Mouse (Mus musculus) neural tube, embryonic 11.5 days (tissue): ENCODE results near the gene Pdss2. TPM values are rescaled to one million over a fixed set of nuclear protein-coding genes. Genes with fewer than 3 reads are reported as not detected.
"Not testable (repeated sequence)": the region's sequence is repeated elsewhere in the genome, so short reads cannot be mapped to it uniquely, and the experiment has no call there.

Experiments
- ATAC-seq: fragments of 200-750 bp; cut with Nextera tagmentation; 2 replicates; pipeline ENCODE4 v1.8.0; 2017; ENCODE audit warnings: moderate number of reproducible peaks, mild to moderate bottlenecking, moderate TSS enrichment, moderate library complexity; ENCODE audit not compliant: insufficient read depth, low FRiP score, low TSS enrichment
- DNase-seq: peaks from one replicate; pipeline ENCODE4 v3.0.0-alpha.2; 2015; ENCODE audit warnings: low spot score
- H3K27ac ChIP-seq: fragments of 300-500 bp; sonication (generic); 2 replicates; pipeline ENCODE4 v1.5.1; 2014; ENCODE audit warnings: low read depth, mild to moderate bottlenecking, low read length
- H3K27me3 ChIP-seq: fragments of 300-500 bp; sonication (generic); 2 replicates; pipeline ENCODE4 v1.6.1; 2014; ENCODE audit warnings: mild to moderate bottlenecking, low read length, mixed read lengths; ENCODE audit not compliant: control insufficient read depth, insufficient read depth
- H3K36me3 ChIP-seq: fragments of 300-500 bp; sonication (generic); 2 replicates; pipeline ENCODE4 v1.6.1; 2014; ENCODE audit warnings: mild to moderate bottlenecking, low read length, moderate library complexity, mixed read lengths; ENCODE audit not compliant: control insufficient read depth, insufficient read depth
- H3K4me1 ChIP-seq: fragments of 300-500 bp; sonication (generic); 2 replicates; pipeline ENCODE4 v1.6.1; 2014; ENCODE audit warnings: low read length, mixed read lengths; ENCODE audit not compliant: control insufficient read depth, insufficient read depth
- H3K4me2 ChIP-seq: fragments of 300-500 bp; sonication (generic); 2 replicates; pipeline ENCODE4 v1.6.1; 2014; ENCODE audit warnings: low read depth, mild to moderate bottlenecking, moderate library complexity
- H3K4me3 ChIP-seq: fragments of 300-500 bp; sonication (generic); 2 replicates; pipeline ENCODE4 v1.5.1; 2014; ENCODE audit warnings: low read depth, low read length
- H3K9ac ChIP-seq: fragments of 300-500 bp; sonication (generic); 2 replicates; pipeline ENCODE4 v1.6.1; 2014; ENCODE audit warnings: mild to moderate bottlenecking, low read length
- H3K9me3 ChIP-seq: fragments of 300-500 bp; sonication (generic); 2 replicates; pipeline ENCODE4 v1.6.1; 2016; ENCODE audit warnings: low read length; ENCODE audit not compliant: control insufficient read depth
- WGBS: fragments of 180-500 bp; shearing (Covaris S2); extraction: QIAGEN DNeasy Blood & Tissue Kit; methylation state at CpG from one replicate; pipeline ENCODE4 v1.1.7; 2014; 5-methylcytosine and 5-hydroxymethylcytosine counted together
- polyA plus RNA-seq: library from polyadenylated mRNA; unstranded; fragments of >200 nt; fragmentation: Nextera tagmentation; extraction: Ambion mirVana; gene quantifications from 2 replicates; pipeline ENCODE4 v1.2.1, GENCODE M21; 2014

Pdss2 gene
- polyA plus RNA-seq, 1 experiment from 2014 or later: 12.9 TPM

- not testable (repeated sequence) for H3K27me3 ChIP-seq, H3K36me3 ChIP-seq, H3K27ac ChIP-seq, H3K9ac ChIP-seq, ATAC-seq, H3K4me2 ChIP-seq, H3K4me3 ChIP-seq, DNase-seq, H3K4me1 ChIP-seq, H3K9me3 ChIP-seq
- WGBS: 79% methylated on average over 2 of the region's 3 CpGs
These were observed 189.9 kb downstream of the Pdss2 start for GRCm38 (mm10) chr10:43411164-43411563.

GRCm38 (mm10) chr10:43417346-43417745, 196.1 kb downstream of the Pdss2 start:
- H3K9me3 ChIP-seq: no peaks in the 10 kb centered on the region
- DNase-seq: no peak
- no peak for ATAC-seq
- H3K27me3 ChIP-seq: no peaks in the 10 kb centered on the region
- H3K4me2 ChIP-seq: no peak overlapping the region
- H3K4me1 ChIP-seq: no peaks in the 10 kb centered on the region
- H3K9ac ChIP-seq: no peak overlapping the region
- no peak overlapping the region for H3K4me3 ChIP-seq
- no peaks in the 10 kb centered on the region for H3K36me3 ChIP-seq
- 91% methylated on average over 6 of the region's 6 CpGs for WGBS
- no peak overlapping the region for H3K27ac ChIP-seq

DNA sequence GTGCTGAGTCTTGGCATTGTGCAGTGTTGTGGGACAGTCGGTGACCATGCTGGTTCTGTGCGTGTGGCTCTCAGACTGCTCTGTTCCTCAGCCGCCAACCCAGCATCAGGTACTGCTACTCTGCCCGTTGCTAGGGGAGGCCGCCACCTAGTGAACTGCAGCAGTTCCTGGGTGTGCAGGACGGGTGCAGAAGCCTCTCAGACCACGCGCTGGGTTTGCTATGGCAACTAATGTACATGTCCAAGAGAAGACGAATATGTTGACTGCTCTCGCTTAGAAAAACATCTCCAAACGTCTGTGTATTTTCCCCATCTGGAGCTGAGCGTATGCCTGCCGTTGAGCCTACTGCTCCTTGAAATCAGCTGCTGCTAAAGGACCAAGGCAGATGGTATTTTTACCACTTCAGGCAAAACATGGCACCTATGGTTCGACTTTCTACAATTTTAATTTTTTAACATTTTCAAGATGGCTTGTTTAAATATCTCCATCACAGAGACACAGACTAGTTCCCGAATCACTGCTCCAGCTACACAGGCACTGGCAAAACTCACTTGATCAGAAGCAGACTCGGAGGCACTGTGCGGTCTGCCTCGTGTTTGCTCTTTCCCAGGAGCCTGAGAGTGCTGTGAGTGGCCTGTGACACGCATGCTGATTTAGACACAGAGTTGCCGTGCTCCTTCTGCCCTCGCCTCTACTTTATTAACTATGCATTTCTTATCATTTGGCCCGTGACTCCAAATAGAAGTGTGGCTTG, 199.6 kb downstream of the Pdss2 start:
- 60% methylated on average over 22 of the region's 22 CpGs for WGBS
- Histone ChIP-seq H3K27ac (no peak overlapping the region), H3K9ac (no peak overlapping the region), H3K9me3 (no peaks in the 10 kb centered on the region), H3K4me2 (no peak overlapping the region), H3K36me3 (no peaks in the 10 kb centered on the region), H3K4me3 (no peak overlapping the region), H3K27me3 (no peaks in the 10 kb centered on the region), H3K4me1 (no peaks in the 10 kb centered on the region)
- ATAC-seq (no peak), DNase-seq (peak; percentile 62)

GRCm38 (mm10) chr10:43422061-43422770, 200.9 kb downstream of the Pdss2 start:
- H3K9ac ChIP-seq: no peak overlapping the region
- no peak for ATAC-seq
- 80% methylated on average over 15 of the region's 15 CpGs for WGBS
- no peaks in the 10 kb centered on the region for H3K4me1 ChIP-seq
- no peak overlapping the region for H3K4me2 ChIP-seq
- H3K27me3 ChIP-seq: no peaks in the 10 kb centered on the region
- no peaks in the 10 kb centered on the region for H3K36me3 ChIP-seq
- H3K9me3 ChIP-seq: no peaks in the 10 kb centered on the region
- no peak overlapping the region for H3K4me3 ChIP-seq
- DNase-seq: no peak
- no peak overlapping the region for H3K27ac ChIP-seq

DNA sequence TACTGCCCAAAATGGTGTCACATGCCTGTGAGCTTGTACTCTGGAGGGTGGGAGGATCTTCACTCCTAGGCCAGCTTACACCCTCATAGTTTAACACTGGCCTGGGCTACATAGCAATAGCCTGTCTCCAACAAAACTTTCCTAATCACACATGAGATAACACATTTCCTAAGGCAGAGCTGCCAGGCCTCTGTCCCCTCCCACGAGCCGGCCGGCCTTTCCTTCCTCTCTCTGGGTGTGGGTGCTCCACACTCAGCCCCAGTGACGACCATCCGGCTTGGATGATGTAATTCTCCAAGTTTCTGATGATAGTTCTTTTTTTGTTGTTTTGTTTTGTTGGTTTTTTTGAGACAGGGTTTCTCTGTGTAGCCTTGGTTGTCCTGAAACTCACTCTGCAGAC, 203.3 kb downstream of the Pdss2 start:
- H3K36me3 ChIP-seq: no peaks in the 10 kb centered on the region
- DNase-seq (no peak), ATAC-seq (no peak)
- no peaks in the 10 kb centered on the region for H3K27me3 ChIP-seq
- no peaks in the 10 kb centered on the region for H3K9me3 ChIP-seq
- H3K9ac ChIP-seq: no peak overlapping the region
- no peaks in the 10 kb centered on the region for H3K4me1 ChIP-seq
- H3K4me3 ChIP-seq: no peak overlapping the region
- H3K27ac ChIP-seq: no peak overlapping the region
- whole genome bisulfite sequencing: 91% methylated on average over 5 of the region's 5 CpGs
- no peak overlapping the region for H3K4me2 ChIP-seq

DNA sequence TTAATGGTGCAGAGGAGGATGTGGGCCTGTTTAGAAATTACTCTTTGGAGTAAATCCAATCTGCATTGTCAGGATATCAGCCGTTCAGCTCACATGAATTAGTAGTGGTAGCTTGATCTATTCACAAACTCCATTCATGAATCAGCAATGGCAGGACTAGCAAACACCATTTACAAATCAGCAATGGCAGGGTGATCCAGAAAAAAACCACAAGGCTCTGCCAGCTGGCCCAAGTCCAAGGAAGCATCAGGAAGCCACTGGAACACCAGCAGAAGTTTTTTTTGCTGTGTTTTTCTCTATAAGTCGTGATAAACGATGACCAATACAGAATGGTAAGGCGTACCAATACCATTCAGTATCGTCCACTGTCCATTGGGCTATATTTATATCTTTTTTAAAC, 209.3 kb downstream of the Pdss2 start:
- ATAC-seq: no peak

GRCm38 (mm10) chr10:43434326-43434725, 213.0 kb downstream of the Pdss2 start:
- WGBS: 95% methylated on average over 4 of the region's 4 CpGs
- ATAC-seq (no peak), DNase-seq (no peak)
- H3K4me1 ChIP-seq: no peaks in the 10 kb centered on the region; the same call in 1 of the 2 replicates
- H3K4me3 ChIP-seq: no peak overlapping the region
- no peaks in the 10 kb centered on the region for H3K27me3 ChIP-seq
- H3K27ac ChIP-seq: no peak overlapping the region
- H3K4me2 ChIP-seq: no peak overlapping the region
- H3K9ac ChIP-seq: no peak overlapping the region
- H3K36me3 ChIP-seq: no peaks in the 10 kb centered on the region
- no peaks in the 10 kb centered on the region for H3K9me3 ChIP-seq

More for the DNA sequence above, 209.3 kb downstream of the Pdss2 start:
- H3K36me3 ChIP-seq: no peaks in the 10 kb centered on the region
- DNase-seq: no peak
- H3K27me3 ChIP-seq: no peaks in the 10 kb centered on the region
- no peak overlapping the region for H3K4me3 ChIP-seq
- H3K27ac ChIP-seq: no peak overlapping the region
- no peak overlapping the region for H3K4me2 ChIP-seq
- WGBS: 90% methylated on average over 5 of the region's 5 CpGs
- H3K4me1 ChIP-seq: no peaks in the 10 kb centered on the region
- no peaks in the 10 kb centered on the region for H3K9me3 ChIP-seq
- H3K9ac ChIP-seq: no peak overlapping the region

DNA sequence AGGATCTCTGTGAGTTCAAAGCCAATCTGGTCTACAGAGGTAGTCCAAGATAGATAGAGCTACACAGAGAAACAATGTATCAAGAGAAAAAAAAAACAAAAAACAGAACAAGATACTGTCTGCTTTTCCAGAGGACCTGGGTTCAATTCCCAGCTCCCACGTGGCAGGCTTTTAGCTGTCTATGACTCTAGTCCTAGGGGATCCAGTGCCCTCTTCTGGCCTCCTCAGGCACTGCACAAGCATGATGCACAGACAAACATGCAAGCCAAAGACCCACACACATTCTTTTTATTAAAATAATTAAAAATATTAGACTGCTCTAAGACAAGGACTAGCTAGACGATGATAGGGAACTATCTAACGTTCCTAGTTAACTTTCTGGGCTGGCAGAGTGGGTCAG, 214.5 kb downstream of the Pdss2 start:
- no peaks in the 10 kb centered on the region for H3K36me3 ChIP-seq
- no peak for DNase-seq

More for the DNA sequence above, 214.5 kb downstream of the Pdss2 start:
- WGBS: 92% methylated on average over 3 of the region's 3 CpGs
- ATAC-seq: no peak
- no peaks in the 10 kb centered on the region for H3K9me3 ChIP-seq
- no peak overlapping the region for H3K9ac ChIP-seq
- no peaks in the 10 kb centered on the region; the same call in 1 of the 2 replicates for H3K4me1 ChIP-seq
- H3K27ac ChIP-seq: no peak overlapping the region
- H3K4me3 ChIP-seq: no peak overlapping the region
- H3K27me3 ChIP-seq: no peaks in the 10 kb centered on the region
- H3K4me2 ChIP-seq: no peak overlapping the region
